Mouse (Mus musculus) megakaryocyte, adult 5-6 weeks (primary cell): ENCODE measurements around the gene Gse1. TPM values are rescaled to one million over a fixed set of nuclear protein-coding genes. Genes with fewer than 3 reads are reported as not detected.
A peak's percentile ranks its signal among the peaks of the same experiment; 100 is the strongest.

ENCODE experiments used
- ATAC-seq: 2 replicates; pipeline ENCODE4 v1.8.0; 2016; ENCODE audit warnings: mild to moderate bottlenecking, inconsistent platforms; ENCODE audit not compliant: poor library complexity, severe bottlenecking
- total RNA-seq, 2 experiments: library from RNA; stranded (forward) in 1 of 2; stranded (reverse) in 1 of 2; fragments of 153-499, 151-499 nt in 1 of 2; fragments of 221-1000, 200-1000 nt in 1 of 2; gene quantifications; 2 replicates each; pipeline versions ENCODE4 v1.2.3 to v1.2.4; 2015 to 2017

Gse1 gene
- total RNA-seq, 2 experiments from 2014 or later: 6.1 to 18.3 TPM

DNA sequence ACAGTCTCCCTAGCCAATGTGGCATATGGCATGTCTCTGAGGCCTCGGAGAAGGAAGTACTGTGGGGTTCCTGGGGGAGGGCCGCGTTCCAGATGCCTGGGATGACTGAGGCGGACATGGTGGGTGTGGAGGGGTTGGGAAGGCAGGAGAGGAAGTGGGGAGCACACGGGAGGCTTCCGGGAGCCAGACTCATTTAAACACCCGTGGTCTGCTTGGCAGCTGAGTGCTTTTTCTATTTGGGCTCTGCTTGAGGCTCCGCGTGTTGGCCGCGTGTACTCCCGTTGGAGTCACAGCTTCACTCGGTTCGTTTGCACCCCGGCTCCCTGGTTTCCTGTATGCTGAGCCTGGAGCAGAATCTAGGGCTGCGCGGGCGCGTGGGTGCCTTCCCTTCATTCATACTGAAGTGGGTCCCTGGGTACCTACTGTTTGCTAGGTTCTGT is 40.3 kb downstream of the Gse1 start:
- ATAC-seq: no peak

DNA sequence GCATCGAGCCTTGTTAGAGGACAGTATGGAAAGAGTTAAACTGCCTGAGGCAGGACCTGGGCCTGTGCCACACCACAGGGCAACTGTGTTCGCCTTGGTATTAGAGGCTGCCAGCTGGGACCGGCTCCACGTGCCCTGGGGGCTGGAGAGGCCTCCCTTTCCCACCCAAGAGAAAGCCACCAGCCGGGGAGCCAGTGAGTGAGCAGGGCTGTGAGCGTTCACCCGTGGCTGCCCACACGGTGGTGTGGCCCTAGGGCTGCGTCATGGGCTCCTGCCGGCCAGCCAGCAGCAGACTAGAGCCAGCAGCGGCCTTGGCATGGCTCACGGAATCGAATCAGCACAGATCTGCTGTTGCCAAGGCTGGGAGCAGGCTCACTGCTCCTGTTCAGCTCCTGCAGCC is 42.2 kb downstream of the Gse1 start:
- no peak for ATAC-seq

GRCm38 (mm10) chr8:120273430-120273829 is 45.2 kb downstream of the Gse1 start:
- no peak for ATAC-seq

DNA sequence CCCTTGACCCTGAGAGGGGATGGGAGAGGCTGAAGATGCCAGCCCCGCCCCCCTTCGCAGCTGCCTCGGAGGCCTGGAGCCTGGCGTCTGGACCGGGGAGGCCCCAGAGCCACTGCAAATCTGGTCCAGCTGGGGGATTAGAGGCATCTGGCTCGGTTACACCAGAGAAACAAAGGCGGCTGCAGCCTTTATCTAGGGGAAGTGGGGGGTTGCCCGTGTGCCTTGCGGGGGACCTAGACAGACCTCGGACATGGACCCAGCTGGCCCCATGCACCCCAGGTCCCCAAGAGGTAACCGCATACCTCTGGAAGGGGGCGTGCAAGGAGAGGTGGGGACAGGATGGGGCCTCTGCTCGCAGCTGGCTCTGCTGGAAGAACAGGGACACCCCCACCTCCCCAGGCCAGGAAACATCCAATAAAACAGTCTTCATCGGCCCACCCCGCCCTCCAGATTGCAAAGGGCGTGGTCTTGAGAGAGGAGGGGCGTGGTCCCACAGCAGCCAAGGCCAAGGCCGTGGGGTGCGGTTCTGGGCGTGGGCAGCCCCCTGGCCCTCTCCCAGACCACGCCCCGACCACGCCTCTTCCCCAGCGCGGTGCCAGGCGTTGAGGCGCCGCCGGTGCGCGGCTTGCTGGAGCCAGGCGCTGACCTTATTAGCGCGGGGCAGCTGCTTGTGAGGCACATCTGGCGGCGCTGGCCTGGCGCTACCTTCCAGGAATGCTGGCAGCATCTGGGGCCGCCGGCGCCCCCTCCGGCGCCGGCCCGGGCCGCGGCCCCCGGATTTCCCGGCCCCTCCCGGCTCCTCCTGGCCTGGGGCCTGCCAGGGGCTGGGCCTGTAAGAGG is 48.0 kb downstream of the Gse1 start:
- ATAC-seq: peak; percentile 87

DNA sequence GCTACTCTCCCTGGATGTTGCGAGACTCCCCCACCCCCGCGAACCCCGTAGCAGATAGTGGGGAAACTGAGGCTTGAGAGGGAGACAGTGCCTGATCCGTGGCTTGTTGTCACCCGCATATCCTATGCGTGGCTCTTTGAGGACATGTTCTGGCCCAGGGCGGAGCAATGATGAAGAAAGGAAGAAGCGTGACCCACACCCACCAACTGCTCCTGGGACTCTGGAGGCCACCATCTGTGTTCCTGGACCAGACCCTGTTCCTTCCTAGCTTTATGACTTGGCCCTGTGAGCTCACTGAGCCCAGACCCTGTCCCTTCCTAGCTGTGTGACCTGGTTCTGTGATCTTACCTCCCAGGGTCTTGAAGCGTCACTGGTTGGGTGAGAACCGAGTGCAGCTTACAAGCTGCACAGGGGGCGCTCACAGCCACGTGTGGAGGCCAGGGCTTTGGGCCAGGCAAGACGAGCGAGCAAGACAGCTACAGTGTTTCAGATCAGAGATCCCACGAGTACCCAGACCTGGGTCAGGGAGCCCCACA is 48.7 kb downstream of the Gse1 start:
- peak; percentile 9; the same call in 1 of the 2 replicates for ATAC-seq

DNA sequence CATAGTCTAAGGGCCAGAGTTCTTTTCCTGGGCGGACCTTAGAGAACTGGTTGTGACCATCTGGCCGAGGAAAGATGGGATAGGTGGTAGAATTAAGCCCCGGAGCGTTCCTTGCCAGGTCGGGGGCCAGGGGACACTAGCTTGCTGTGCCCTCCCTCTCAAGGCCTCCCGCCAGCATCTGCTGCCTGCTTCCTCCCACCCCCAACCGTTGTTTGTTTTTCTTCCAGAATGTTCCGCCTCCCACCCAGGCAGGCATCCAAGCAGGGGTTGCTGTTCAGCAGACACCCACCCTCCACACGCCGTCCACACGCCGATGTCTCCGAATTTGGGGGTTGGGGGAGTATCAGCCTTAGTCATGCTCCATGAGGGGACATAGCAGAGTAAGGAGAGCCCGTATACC is 49.8 kb downstream of the Gse1 start:
- no peak for ATAC-seq

DNA sequence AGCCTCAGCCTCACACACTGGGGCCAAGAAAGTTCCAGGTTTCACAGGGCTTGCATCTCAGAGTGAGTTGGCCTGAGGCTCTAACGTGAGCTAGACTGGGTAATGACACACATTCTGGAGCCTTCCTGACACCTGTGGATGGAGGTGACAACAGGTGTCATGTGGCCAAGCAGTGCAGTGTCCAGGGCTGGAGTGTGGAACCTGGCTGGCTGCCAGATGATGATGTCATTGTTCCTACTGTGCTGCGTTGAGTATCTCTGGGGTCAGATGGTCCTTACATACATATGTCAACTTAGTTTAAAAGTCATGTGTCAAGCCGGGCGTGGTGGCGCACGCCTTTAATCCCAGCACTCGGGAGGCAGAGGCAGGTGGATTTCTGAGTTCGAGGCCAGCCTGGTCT is 51.2 kb downstream of the Gse1 start:
- no peak for ATAC-seq

- ATAC-seq: peak; percentile 53; the same call in 1 of the 2 replicates
Observed at GRCm38 (mm10) chr8:120281487-120281886, 53.2 kb downstream of the Gse1 start.

DNA sequence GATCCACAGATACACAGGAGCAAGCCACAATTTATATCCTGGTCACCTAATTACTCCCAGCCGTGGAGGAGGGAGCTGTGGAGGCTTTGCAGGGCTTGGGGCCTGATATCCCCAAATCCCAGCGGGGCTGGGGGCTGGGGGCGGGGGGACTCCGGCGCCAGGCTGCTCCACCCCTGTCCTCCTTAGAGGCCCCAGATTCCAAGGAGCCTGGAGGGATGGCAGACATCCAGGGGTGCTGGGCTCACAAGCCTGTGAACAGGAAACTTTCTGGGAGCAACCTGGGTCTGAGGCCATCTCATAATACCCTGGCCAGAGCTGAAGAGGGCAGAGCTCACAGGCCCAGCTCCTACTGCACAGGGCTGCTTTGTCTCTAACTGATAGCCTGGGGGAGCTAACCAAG is 54.2 kb downstream of the Gse1 start:
- ATAC-seq: no peak

DNA sequence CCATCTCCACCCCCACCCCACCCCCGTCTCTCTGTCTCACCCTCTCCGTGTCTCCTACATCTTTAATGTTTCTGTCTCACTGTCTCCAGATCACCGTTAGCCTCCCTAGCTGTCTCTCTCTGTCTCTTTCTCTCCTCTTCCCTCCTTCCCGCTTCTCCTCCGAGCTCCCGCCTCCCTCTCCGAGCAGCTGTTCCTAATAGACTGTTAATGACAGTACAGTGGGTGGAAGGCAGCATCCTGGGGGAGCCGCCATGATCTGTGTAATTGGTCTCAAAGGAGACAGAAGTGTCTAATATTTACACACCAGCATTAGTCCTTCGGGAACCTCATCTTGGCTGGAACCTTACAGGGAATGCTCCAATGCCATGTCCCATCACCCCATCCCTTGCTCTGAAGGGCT is 56.0 kb downstream of the Gse1 start:
- ATAC-seq: no peak

GRCm38 (mm10) chr8:120285033-120285432 is 56.8 kb downstream of the Gse1 start:
- ATAC-seq: peak; percentile 39; the same call in 1 of the 2 replicates

DNA sequence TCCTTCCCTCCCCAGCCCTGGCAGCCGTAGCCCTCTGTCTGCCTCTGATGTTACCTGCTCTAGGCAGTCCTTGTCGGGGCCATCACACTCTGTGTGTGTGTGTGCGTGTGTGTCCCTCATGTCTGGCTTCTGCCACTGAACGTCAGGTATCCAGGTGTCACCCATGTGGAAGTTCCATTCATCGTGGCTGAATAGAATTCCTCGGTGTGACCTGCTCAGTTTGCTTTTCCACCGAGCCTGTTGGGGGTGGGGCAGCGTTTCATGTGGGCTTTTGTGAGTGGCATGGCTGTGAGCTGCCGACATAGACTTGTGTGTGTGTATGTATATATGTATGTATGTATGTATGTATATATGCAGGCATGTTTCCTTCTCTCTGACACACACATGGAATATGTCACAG is 57.6 kb downstream of the Gse1 start:
- no peak for ATAC-seq

DNA sequence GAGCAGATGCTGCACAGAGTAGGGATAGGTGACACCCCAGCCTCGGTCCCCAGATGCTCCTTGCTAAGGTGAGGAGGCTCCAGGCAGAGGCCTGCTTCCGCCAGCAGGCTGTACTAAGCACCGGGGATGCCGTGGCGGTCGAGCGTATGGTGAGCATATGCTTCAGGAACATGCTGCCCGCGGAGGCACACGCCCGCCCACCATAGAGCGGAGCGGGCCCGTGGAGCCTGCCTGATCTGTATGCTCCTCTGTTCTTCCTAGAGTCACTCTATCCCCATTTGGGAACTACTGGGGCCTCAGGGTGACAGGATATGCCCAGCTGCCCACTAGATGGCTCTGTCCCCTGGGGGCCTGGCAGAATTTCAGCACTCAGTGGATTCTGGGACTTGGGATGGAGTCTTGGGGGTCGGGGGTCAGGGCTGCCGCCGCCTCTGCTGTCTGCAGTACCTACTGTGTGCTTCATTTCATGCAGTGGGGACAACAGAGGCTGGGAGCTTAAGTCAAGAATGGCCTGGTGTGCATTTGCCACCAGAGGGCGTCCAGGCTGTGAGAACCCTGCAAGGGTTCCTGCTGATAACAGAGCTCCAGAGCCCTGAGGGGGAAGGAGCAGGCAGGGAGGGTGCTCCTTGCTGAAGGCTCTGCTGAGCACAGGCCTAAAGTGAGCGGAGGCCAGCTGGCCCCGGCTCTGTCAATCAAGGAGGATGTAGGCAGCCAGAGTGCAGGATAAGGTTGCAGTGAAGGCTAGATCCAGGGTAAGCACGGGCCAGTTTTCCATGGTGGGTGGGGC is 60.1 kb downstream of the Gse1 start:
- ATAC-seq: peak; percentile 62

DNA sequence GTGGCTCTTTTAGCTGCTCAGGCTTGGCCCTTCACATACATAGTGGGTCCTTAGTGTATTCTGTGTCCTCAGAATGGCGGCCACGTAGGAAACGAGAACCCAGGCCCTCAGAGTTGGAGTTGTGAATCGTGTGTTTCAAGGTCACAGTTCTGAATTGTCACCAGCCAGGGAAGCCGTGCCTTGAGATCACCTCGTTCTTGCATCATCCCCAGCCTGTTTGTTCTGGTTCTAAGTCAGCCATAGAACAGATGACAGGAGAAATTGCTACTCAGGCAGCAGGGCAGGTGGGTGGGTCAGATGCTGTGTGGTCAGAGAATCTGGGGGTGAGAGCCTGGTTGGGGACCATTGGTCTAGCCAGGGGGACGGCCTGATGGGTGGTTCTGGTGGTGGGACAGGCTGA is 60.9 kb downstream of the Gse1 start:
- ATAC-seq: no peak

- no peak for ATAC-seq
Observed at GRCm38 (mm10) chr8:120289698-120290181, 61.5 kb downstream of the Gse1 start.

DNA sequence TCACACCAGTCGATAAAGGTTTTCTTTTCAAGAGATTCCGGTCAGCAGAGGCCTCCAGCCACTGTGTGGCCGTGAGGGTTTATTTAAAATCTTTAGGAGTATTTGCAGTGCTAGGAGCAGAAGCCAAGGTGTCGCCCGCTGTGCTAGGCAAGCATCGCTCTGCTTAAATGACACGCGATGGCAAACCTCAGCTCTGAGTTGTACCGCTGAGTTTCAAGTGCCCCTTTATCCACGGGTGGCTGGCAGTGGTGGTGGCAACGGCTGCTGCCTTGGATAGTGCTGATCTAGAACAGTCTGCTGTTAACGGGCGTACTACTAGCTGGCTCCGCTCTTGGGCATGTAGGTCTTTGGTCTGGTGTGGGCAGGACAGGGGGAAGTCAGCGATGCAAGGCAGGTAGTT is 62.4 kb downstream of the Gse1 start:
- ATAC-seq: no peak

- ATAC-seq: no peak
Observed at GRCm38 (mm10) chr8:120291650-120292049, 63.4 kb downstream of the Gse1 start.

- ATAC-seq: no peak
Observed at GRCm38 (mm10) chr8:120292316-120293107, 64.3 kb downstream of the Gse1 start.

DNA sequence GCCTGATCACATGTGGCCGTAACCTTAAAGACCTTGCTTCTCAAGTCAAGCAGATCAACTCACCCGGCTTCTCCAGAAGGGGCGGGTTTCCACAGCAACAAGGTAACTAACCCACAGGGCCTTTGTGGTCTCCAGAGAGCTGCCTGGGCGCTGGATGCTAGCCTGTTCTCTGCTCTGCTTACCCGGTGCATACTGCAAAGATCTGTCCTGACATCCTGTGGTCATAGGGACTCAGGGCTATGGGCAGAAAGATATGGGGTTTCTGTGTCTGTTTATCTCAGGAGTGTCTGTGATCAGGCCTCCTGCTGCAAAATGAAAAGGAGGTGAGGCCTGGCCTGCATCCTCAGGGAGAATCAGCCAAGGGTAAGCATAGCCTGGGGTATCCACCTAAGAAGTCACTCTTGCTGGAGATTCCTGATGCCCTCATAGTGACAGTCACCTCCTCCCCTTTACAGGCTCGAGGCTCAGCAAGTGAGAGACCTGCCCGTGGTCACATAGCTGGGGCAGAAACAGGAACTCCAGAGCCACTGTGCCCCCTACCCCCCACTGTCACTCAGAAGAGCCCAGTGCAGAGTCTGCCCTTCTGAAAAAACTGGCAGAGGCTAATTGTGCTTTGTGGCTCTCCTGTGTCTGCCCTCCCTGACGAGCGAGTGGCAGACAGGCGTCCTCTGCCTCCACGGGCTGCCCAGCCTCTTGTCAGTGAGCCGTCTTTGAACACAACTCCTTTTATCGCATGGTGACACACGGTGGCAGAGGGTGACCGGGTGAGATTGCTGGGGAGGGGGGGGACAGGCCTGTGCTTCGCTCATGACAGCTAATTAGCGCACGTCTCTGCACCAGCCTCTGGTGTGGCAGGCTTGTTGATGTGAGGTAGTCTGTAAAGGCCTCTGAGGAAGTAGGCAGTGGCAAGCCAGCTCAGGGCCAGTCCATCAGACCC is 65.4 kb downstream of the Gse1 start:
- ATAC-seq: peak; percentile 57
